Mouse (Mus musculus) liver, postnatal 0 days (tissue): ENCODE measurements around the gene Apc2.

Experiments used
- CTCF ChIP-seq: sonication (generic); IDR thresholded peaks from 2 replicates; pipeline ENCODE4 v1.5.1; 2016; ENCODE audit warnings: antibody characterized with exemption, low read depth
- EP300 ChIP-seq: IDR thresholded peaks from 2 replicates; pipeline ENCODE4 v1.6.1; 2016; ENCODE audit warnings: antibody characterized with exemption, low read depth, mild to moderate bottlenecking

- peak; percentile 29 for TF ChIP-seq CTCF
- no peak for TF ChIP-seq EP300
Measured at GRCm38 (mm10) chr10:80322811-80323211, 27.0 kb downstream of the Apc2 start.
